Mouse (Mus musculus): ENCODE measurements at regions not wholly inside any gene's neighbourhood (a gene's known extent, or its start where the extent isn't known, plus 50 kb on each side); places are given as distances from the start of the nearest gene placed in this dataset.

DNA sequence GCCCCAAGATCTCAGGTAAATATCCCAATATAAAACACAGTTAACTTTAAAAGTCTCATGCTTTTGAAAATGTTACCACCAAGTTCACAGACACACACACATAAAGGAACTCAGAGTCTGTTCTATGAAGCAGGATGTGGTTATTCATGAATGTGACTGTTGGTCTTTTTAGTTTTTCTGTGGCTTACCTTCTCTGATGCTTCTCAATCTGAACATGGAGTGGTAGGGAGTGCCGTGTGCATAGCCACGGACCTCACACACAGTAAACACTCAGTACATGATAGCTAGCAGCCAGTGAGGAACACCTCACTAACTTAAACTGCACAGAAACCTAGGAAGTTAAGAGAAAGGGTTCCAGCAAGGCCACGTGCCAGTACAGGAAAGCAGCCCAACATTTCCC lies 186.3 kb upstream of the Mvb12b start:
- TF ChIP-seq POLR2A (IDR thresholded peaks at IDR 0.05; ENCODE audit: control insufficient read depth, extremely low read depth, insufficient read depth, low read length, poor library complexity) (no peak), CTCF (IDR thresholded peaks at IDR 0.05; ENCODE audit: borderline replicate concordance, control insufficient read depth, extremely low read depth, insufficient read depth, low read length, poor library complexity) (no peak)

All from thymus, adult 2 months (tissue).